Mouse (Mus musculus): ENCODE measurements at regions not wholly inside any gene's neighbourhood (a gene's known extent, or its start where the extent isn't known, plus 50 kb on each side); places are given as distances from the start of the nearest gene placed in this dataset.

- DNase-seq (ENCODE audit: low spot score in 2 of 2) = peak; percentile 24
Observed at GRCm38 (mm10) chr10:29921658-29922057, 278.7 kb downstream of the Cenpw start.

DNA sequence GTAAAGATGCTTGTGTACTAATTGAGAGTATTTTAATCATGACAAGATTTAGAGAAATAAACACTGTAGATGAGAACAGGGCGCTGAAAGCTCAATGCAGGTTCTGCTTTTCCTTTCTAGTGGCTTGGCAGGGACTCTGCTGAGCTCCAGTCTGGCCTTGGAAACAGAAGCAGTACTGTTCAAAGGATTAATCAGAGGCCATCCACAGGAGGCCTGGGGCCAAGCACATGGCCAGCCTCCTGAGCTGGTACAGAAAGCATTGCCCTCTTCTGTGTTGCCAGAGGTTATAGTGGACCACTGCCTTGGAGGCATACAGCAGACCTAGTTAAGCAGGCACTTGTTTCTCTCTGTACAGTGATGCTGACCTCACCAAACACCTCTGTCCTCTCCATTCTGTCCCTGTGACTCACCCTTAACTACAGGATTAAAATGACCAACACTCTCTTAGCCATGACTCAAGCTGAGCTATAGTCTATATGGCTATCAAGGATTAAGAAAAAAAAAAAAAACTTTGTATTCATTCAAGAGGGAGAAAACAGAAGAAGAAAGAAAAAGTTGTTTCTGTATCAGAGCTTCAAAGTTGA is 302.5 kb downstream of the Cenpw start:
- DNase-seq (ENCODE audit: low spot score in 2 of 2) = peak; percentile 65 to 75

DNA sequence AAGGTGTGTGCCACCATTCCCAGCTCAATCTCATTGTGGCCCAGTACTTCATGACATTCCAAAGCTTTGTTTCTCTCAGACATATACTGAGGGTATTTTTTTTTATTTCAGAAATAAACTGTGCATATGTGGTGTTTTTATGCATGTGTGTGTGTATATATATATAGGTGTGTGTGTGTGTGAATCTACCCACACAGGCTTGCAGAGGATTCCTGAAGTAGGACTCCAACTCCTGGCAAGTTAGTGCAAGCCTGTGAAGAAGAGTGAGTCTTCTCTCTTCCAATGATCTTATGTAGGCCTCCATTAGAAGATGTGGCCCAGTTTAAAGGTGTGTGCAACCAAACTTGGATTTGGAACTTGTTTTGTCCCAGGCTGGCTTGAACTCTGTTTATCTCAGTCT is 328.9 kb upstream of the Rspo3 start:
- DNase-seq (ENCODE audit: low spot score in 2 of 2) = no peak

DNA sequence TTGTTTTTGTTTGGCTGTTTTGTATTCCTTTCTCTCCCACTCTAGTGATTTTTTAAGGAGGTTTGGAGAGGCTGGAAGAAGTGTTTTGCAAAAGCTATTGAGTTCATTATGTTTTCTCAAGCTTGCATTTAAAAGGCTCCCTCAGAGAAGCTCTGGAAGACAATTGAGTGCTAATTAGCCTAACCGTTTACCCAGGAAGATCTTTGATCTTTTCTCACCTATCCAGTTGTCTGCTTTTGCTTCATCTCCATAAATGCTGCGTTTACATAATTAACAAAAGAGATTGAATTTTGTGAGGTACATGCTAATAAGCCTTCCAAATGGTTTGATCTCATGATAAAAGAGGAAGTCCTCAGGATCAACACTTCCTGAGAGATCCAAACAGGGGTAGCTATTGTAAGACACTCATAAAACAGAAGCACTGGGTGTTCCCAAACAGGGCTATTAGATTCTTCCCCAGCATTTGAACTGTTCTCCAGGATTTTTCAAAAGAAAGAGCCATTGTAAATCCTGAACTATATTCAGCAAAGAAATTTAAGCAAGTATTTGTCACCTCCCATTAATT is 320.2 kb upstream of the Rspo3 start:
- no peak for DNase-seq (ENCODE audit: low spot score in 2 of 2)

GRCm38 (mm10) chr10:29852516-29852915 is 316.8 kb upstream of the Rspo3 start:
- DNase-seq (ENCODE audit: low spot score in 2 of 2) = no peak

DNA sequence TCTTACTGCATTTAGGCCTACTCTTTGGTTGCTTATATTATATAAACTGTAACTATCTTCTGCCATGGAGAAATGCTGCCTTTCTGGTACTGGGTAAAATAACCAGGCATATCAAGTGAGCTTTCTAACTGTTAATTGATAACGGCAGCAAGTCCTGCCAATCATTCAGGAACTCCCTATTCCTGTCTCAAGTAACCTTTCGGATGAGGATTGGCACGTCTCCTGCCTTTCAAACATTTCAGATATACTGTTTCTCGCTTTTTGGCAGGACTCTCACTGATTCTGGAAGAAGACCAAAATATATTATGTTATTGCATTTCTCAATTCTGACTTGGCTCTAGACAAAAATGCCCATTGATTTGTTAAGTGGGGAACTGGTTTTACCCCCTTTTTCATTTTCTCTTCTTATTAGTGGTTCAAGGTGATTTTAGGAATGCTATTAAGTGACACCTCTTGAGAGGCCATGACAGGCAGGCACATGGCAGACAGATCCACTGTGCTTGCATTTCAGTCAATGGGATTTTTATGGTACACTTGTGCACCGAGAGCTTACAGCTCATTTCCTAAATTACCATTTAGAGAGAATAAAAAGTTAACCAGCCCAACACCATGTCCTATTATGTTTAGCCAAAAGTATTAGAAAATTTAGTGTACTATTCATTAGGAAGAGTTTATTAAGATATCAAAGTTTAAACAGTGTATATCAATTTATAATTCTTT is 289.4 kb upstream of the Rspo3 start:
- no peak for DNase-seq (ENCODE audit: low spot score in 2 of 2)

DNA sequence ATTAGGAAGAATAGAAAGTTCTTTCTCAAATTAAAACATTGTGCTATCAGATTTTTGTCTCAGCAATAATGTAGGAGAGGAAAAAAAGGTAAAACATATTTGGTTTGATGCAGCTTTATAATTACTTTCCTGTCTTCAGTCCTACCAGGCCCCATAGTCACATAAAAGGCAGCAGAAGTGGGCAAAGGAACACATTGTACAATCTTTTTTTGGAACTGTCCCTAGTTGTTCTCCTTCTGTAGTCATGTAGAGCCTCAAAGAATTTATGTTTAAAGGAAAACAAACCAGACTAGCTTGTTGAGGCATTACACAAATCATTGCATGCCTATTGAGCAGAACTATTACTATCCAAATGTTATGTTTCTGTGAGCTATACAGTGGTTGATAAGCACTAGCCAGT is 288.7 kb upstream of the Rspo3 start:
- no peak for DNase-seq (ENCODE audit: low spot score in 2 of 2)

DNA sequence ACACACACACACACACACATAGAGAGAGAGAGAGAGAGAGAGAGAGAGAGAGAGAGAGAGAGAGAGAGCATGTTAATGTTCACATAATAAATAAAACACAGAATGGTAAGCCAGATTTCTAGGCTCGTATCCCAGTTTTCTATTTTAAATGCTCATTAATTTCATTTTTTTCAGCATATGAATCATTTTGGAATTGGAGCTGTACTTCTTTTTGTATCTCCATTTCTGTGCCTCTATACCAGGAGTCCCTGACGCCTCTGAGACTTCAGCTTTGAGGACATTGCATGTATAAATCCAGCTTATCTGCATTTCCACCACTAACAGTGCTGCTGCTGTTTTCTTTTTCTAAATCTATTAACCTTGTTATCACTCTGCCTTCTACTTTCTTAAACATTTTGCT is 287.5 kb upstream of the Rspo3 start:
- DNase-seq (ENCODE audit: low spot score in 2 of 2) = peak; percentile 28 to 56

DNA sequence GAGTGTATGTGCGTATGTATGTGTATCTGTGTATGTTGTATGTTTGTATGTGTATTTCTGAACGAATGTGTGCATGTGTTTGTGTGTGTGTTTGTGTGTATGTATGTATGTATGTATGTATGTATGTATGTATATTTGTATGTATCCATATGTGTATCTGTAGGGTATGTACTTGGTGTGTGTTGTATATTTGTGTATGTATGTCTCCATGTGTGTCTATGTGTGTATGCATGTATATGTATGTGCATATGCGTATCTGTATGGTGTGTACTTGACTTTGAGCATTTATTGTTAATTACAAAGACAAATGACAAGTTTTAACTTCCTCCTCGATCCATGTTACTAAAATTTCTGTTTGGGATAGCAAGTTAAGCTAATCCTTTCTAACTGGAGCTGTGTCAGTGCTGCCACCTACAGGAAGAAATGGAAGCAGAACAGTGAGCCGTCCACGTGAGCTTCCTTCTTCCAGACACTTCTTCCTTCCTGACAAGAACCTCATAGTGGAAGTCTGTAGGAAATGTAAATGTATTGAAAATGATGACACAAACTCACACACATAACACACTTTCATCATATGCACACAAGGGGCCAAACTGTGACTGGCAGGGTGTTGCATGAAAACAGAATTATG is 268.4 kb upstream of the Rspo3 start:
- DNase-seq (ENCODE audit: low spot score in 2 of 2) = peak; percentile 64 to 71

GRCm38 (mm10) chr10:29802637-29803036 is 267.0 kb upstream of the Rspo3 start:
- DNase-seq (ENCODE audit: low spot score in 2 of 2) = no peak

DNA sequence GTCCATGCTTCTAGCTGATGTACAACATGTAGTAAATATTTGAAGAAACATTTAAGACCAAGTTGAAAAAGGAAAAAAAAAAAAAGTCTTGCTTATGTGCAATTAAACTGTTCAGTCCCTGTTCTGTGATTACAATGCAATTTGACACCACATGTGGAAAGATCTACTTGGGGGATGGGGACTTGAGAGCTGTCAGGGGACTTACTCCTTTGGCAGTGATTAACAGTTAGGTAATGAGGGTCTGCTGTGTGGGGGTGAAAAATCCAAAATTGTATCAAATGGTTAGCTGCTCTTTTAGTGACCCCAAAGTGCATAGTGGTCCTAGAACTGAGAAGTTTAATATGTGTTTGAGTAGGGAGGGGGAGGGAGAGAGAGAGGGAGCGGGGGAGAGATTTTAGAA is 259.0 kb upstream of the Rspo3 start:
- DNase-seq (ENCODE audit: low spot score in 2 of 2) = no peak

- no peak for DNase-seq (ENCODE audit: low spot score in 2 of 2)
Observed at GRCm38 (mm10) chr10:29786220-29786810, 250.6 kb upstream of the Rspo3 start.

DNA sequence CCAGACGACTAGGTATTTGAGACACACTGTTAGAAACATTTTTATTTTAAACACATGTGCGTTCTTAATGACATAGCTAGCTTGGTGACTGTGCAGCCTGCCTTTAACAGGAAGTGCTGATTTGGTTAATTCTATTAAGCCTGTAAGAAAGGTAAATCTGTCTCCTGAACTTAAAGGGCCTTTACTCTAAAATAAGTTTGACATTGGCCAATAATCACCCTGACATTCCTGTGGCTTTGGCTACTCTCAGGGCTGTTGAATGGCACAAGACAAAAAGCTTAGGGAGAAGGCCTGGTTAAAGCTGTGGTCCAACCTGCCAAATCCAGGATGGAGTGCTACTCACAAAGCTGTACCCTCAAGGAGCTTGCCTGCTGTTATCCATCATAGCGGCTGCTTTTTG is 201.0 kb upstream of the Rspo3 start:
- no peak for DNase-seq (ENCODE audit: low spot score in 2 of 2)

DNA sequence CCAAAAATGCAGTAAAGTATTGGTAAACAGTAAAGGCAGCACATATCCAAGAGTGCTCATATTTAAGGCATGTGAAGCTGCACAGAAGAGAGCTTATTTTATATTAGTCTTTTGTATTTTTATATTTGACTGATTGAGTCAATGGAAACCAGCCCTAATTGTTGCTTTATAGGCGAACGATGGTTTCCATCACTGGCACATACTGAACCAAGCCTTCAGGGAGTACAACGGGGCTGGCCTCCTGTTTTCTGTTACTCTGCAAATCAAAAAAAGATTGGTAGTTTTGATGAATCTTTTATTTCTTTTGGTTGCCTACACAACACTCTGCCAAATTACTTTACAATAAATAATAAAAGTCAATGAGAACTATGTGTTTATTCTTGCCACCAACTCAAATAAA is 189.7 kb upstream of the Rspo3 start:
- DNase-seq (ENCODE audit: low spot score in 2 of 2) = no peak

GRCm38 (mm10) chr10:29710967-29711366 is 175.3 kb upstream of the Rspo3 start:
- no peak for DNase-seq (ENCODE audit: low spot score in 2 of 2)

DNA sequence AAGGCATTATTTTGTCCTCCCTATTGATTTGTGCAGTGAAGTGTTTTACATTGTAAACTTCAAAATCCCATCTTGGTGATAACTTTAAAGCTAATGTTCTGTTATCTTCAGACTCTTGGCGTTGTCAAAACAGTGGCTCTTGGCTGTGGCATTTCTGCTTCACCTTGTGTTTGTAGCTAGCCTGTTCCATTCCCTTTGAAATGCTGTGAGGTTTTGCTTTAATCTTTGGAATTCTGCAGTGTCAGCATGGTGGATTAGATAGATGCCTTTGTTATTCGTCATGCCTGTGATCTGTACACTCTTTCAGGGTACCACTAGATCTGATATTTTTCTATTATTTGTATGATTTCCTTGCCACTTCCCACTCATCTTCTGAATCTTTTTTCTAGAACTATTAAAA is 173.0 kb upstream of the Rspo3 start:
- no peak for DNase-seq (ENCODE audit: low spot score in 2 of 2)

DNA sequence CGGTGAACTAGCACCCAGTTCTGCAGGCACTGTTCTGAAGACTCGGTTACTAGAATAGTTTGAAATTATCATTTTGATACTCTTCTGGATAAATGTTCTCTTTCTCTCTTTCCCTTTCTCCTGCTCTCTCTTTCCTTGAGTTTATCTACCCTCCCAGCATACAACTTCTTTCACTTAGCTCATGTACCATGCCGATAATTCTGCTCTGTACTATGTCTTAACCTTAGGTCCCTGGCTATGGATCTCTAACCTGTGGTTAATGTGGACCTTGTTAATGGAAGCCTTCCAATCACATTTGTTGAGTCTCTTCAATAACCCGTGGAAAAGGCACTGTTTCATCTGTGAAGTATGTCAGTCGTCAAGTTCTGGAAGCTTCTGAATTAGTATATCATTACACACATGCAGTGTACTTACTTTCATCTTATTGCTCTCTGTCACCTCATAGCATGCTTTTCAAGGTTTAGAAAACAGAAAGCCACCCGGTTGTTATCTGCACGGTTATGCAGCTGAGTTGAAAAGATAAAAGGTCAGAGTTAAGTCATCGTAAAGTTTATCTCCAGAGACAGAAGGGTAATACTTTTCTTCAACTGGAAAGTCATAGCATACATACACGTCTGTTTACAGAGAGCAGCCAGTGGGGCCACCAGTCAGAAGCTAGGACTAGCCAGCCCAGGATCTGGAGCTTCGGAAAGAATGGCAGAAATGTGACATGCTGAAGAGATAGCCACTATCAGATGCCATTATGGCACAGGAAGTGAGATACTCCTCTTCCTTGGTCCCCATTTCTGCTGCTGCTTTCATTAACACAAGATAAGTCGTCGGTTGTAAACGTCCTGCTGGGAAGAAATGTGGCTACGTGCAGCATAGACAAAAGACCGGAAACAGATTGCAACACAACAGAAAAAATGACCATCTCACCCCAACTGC is 157.6 kb upstream of the Rspo3 start:
- no peak for DNase-seq (ENCODE audit: low spot score in 2 of 2)

GRCm38 (mm10) chr10:29689529-29689928 is 153.9 kb upstream of the Rspo3 start:
- no peak for DNase-seq (ENCODE audit: low spot score in 2 of 2)

GRCm38 (mm10) chr10:29686982-29687381 is 151.3 kb upstream of the Rspo3 start:
- no peak for DNase-seq (ENCODE audit: low spot score in 2 of 2)

GRCm38 (mm10) chr10:29674377-29674776 is 138.7 kb upstream of the Rspo3 start:
- no peak for DNase-seq (ENCODE audit: low spot score in 2 of 2)

DNA sequence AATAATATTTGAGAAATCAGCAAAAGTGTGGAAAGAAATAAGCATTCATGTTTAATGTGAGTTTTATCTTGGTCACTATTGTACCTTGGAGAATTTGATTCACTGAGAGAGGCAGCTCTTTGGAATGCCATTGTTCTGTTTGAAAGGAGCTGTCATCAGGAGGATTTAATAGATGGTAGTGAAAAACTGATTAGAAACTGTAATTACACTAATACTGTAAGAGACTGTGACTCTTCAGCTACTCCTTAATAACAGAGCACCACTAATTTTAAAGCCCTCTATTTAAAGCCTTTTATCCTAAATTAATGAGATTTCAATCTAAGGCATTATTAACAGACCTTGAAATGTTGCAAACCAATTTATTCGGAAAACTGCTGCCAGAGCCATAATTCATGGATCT is 126.1 kb upstream of the Rspo3 start:
- no peak for DNase-seq (ENCODE audit: low spot score in 2 of 2)

DNA sequence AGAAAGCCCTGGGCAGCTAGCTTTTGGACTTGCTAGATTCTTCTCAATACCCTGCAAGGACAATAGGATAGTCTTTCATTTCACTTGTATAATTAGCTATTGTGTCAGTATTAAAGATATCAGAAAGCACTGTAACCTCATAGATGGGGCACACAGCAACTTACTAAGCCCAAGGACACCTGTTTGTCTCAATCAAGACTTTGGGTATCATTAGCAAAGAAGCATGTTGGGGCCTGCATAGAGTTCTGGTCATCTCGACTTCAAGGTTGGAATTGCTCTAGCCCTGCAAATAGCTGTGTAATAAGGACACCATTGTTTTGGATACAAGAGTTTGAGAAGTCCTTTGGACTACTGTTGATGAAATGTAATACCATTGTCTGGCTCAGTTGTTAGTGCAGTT is 104.6 kb upstream of the Rspo3 start:
- DNase-seq (ENCODE audit: low spot score in 2 of 2) = no peak
